Mouse (Mus musculus) liver, embryonic 14.5 days (tissue): ENCODE results near the gene Nlrp5.

Experiments used
- CTCF ChIP-seq: IDR thresholded peaks from 2 replicates; pipeline ENCODE4 v1.5.1; 2016; ENCODE audit warnings: antibody characterized with exemption, low read depth, control low read depth
- EP300 ChIP-seq: IDR thresholded peaks from 2 replicates; pipeline ENCODE4 v1.6.1; 2016; ENCODE audit warnings: antibody characterized with exemption, low read depth

DNA sequence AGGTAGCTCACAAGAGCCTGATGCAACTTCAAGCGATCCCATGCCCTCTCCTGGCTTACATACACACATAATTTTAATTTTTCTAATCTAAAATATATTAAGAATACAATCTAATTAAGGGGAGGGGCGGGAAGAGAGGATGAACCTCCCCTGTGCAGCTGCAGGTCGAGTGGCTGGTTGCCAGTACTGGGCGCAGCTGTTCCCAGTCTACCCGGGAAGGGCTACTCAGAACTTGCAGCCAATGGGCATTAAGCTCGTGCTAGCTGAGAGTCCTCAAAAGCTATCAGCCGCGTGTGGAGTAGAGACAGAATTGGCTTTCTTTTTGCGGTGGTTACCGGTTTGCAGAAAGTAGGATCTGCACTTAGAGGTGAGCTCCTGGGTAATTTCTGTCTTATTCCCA lies at the start of gene Nlrp5:
- TF ChIP-seq CTCF (no peak), EP300 (no peak)
